Mouse (Mus musculus): Measurements from ENCODE around the gene Pkm.

DNA sequence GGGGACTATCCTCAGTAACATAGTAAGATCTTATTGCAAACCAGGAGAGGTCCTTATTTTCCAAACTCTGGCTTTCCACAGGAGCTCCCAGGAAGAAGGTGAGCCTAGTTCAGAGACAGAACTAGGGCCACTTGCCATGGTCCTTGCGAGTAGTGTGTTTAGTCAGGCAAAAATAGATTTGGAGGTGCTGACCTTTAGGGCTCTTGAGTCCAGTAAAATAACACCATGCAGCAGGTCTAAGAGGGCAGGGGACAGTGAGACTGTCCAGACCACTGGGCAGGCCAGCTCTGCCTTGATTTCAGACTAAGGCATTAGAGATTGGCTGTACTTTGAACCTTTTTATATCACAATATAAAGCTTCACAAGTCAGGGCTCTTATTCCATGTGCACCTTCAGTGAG lies 10.6 kb downstream of the Pkm start:
- TF ChIP-seq CTCF (IDR thresholded peaks at IDR 0.05; ENCODE audit: extremely low read depth, insufficient read depth, insufficient read length, insufficient replicate concordance) (no peak), POLR2A (IDR thresholded peaks at IDR 0.05; ENCODE audit: low read depth, low read length) (no peak)
